9 mouse cellular contexts compared by ENCODE assay signal in the genomic region with DNA sequence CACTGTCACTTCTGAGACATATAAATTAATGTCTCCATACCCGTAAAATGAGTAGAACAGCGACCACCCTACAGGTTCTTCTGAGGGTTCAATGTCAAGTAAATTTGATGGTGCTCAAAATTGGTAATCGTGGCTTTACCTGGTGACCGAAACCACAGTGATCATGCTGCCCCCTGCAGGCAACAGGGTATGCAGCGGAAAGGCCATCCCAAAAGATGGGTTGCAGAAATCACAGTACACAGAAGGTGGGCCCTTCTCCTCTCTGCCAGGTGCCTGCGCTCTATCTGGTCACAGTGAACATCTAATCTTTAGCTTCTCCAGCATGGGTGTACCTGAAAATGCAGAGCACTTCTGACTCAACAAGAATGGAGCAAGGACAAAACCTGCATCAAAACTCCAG. TPM values are rescaled to one million over a fixed set of nuclear protein-coding genes. Genes with fewer than 3 reads are reported as not detected.
DNase-seq lines count a peak whose midpoint lies in the region; ATAC-seq and TF ChIP-seq lines count a peak whose summit lies in the region.
"Had no signal": no experiment of that assay in that cellular context is flagged by ENCODE, and none has a peak within 500 bp of the region (broad histone marks: within the 10 kb centered on the region; RNA-seq: fewer than 3 reads in every experiment).

No protein-coding gene starts in this region.

- H3K27ac ChIP-seq in intestine, postnatal 0 days (ENCODE audit: low read depth, low read length), result no peak overlapping the region
- H3K27ac ChIP-seq in intestine, embryonic 16.5 days (ENCODE audit: low read length), result no peak overlapping the region
- no peak overlapping the region for H3K27ac ChIP-seq in olfactory bulb, adult 2 months (ENCODE audit: insufficient read depth, low read depth, low read length)
- no peak overlapping the region for H3K27ac ChIP-seq in forebrain, embryonic 13.5 days
- H3K27ac ChIP-seq: embryonic facial prominence, embryonic 13.5 days had no signal

- H3K4me2 ChIP-seq in intestine, postnatal 0 days (replicated peaks; ENCODE audit: low read depth), result no peak overlapping the region
- no peak overlapping the region for H3K4me2 ChIP-seq in intestine, embryonic 16.5 days (ENCODE audit: low read depth, low read length)
- H3K4me2 ChIP-seq in forebrain, embryonic 13.5 days, result no peak overlapping the region
- H3K4me2 ChIP-seq: embryonic facial prominence, embryonic 13.5 days had no signal

- no peak for ATAC-seq in intestine, postnatal 0 days
- ATAC-seq in intestine, embryonic 16.5 days, result no peak
- ATAC-seq in forebrain, embryonic 13.5 days, result no peak

- 0 out of 2 replicates have a peak, but pooled peaks cover 4% of the 10 kb centered on the region for H3K9me3 ChIP-seq in intestine, postnatal 0 days (ENCODE audit: control insufficient read depth)
- no peaks in the 10 kb centered on the region for H3K9me3 ChIP-seq in intestine, embryonic 16.5 days (ENCODE audit: control insufficient read depth, low read length)
- no peaks in the 10 kb centered on the region for H3K9me3 ChIP-seq in forebrain, embryonic 13.5 days (replicated peaks)
- H3K9me3 ChIP-seq: embryonic facial prominence, embryonic 13.5 days had no signal

- no peak overlapping the region for H3K4me3 ChIP-seq in intestine, postnatal 0 days (ENCODE audit: low read depth, low read length)
- no peak overlapping the region for H3K4me3 ChIP-seq in intestine, embryonic 16.5 days (ENCODE audit: low read length)
- no peak overlapping the region for H3K4me3 ChIP-seq in C2C12 (ENCODE audit: insufficient read depth, poor library complexity, severe bottlenecking)
- no peak overlapping the region for H3K4me3 ChIP-seq in olfactory bulb, adult 2 months (ENCODE audit: insufficient read depth, low read depth, low read length)
- H3K4me3 ChIP-seq in forebrain, embryonic 13.5 days, result no peak overlapping the region
- H3K4me3 ChIP-seq: embryonic facial prominence, embryonic 13.5 days had no signal

- H3K79me3 ChIP-seq in C2C12 (ENCODE audit: low read depth), result no peaks in the 10 kb centered on the region

- TF ChIP-seq CTCF in intestine, postnatal 0 days (IDR thresholded peaks at IDR 0.05; ENCODE audit: low read depth), result peak; percentile 82
- TF ChIP-seq CTCF in C2C12 (IDR thresholded peaks at IDR 0.05; ENCODE audit: control insufficient read depth, insufficient read depth, insufficient read length), result peak; percentile 15
- TF ChIP-seq CTCF in olfactory bulb, adult 2 months (IDR thresholded peaks at IDR 0.05; ENCODE audit: insufficient read depth, low read depth, low read length), result peak; percentile 54

- H3K27me3 ChIP-seq in intestine, postnatal 0 days (replicated peaks; ENCODE audit: control insufficient read depth, insufficient read depth, low read length), result no peaks in the 10 kb centered on the region; the same call in 1 of the 2 replicates
- H3K27me3 ChIP-seq in intestine, embryonic 16.5 days (replicated peaks; ENCODE audit: control insufficient read depth, insufficient read depth, low read length), result peaks cover 3% of the 10 kb centered on the region; the same call in 1 of the 2 replicates
- H3K27me3 ChIP-seq in C2C12 (ENCODE audit: control insufficient read depth, insufficient read depth, insufficient read length), result no peaks in the 10 kb centered on the region
- H3K27me3 ChIP-seq in forebrain, embryonic 13.5 days, result no peaks in the 10 kb centered on the region
- H3K27me3 ChIP-seq: embryonic facial prominence, embryonic 13.5 days had no signal

- H3K79me2 ChIP-seq in C2C12 (ENCODE audit: control insufficient read depth, insufficient read depth), result no peaks in the 10 kb centered on the region

- WGBS in intestine, postnatal 0 days, result 80% methylated on average over 6 of the region's 6 CpGs
- WGBS in intestine, embryonic 16.5 days, result 80% methylated on average over 6 of the region's 6 CpGs
- 70% methylated on average over 6 of the region's 6 CpGs for WGBS in olfactory bulb, adult 2 months
- 82% methylated on average over 6 of the region's 6 CpGs for WGBS in forebrain, embryonic 13.5 days

- no peaks in the 10 kb centered on the region for H3K4me1 ChIP-seq in intestine, postnatal 0 days (replicated peaks; ENCODE audit: control insufficient read depth, insufficient read depth, low read length)
- H3K4me1 ChIP-seq in intestine, embryonic 16.5 days (ENCODE audit: control insufficient read depth, insufficient read depth, low read length), result no peaks in the 10 kb centered on the region; the same call in 1 of the 2 replicates
- H3K4me1 ChIP-seq in olfactory bulb, adult 2 months (ENCODE audit: control insufficient read depth, insufficient read depth, low read length), result no peaks in the 10 kb centered on the region
- no peaks in the 10 kb centered on the region for H3K4me1 ChIP-seq in forebrain, embryonic 13.5 days

- H3ac ChIP-seq in C2C12 (ENCODE audit: control insufficient read depth, insufficient read length, low read depth), result no peak overlapping the region

- no peak overlapping the region for H3K9ac ChIP-seq in intestine, postnatal 0 days (ENCODE audit: low read depth, low read length)
- no peak overlapping the region for H3K9ac ChIP-seq in intestine, embryonic 16.5 days (ENCODE audit: low read depth, low read length)
- H3K9ac ChIP-seq in forebrain, embryonic 13.5 days, result no peak overlapping the region
- H3K9ac ChIP-seq: embryonic facial prominence, embryonic 13.5 days had no signal

- peaks cover 29% of the 10 kb centered on the region for H3K36me3 ChIP-seq in intestine, postnatal 0 days (ENCODE audit: control insufficient read depth, insufficient read depth)
- no peaks in the 10 kb centered on the region for H3K36me3 ChIP-seq in intestine, embryonic 16.5 days (ENCODE audit: control insufficient read depth, insufficient read depth, low read length)
- peaks cover 6% of the 10 kb centered on the region for H3K36me3 ChIP-seq in C2C12 (ENCODE audit: control insufficient read depth, insufficient read depth)
- H3K36me3 ChIP-seq in forebrain, embryonic 13.5 days (ENCODE audit: poor library complexity, severe bottlenecking), result peaks cover 54% of the 10 kb centered on the region

- TF ChIP-seq POLR2A in olfactory bulb, adult 2 months (IDR thresholded peaks at IDR 0.05; ENCODE audit: insufficient read depth, low read depth, low read length), result no peak

- peak; percentile 68 for DNase-seq in NIH3T3 (ENCODE audit: low read depth)
- DNase-seq in embryo, embryonic 10.5 days (ENCODE audit: low spot score), result peak; percentile 34
- DNase-seq in layer of hippocampus, adult 9-10 months (ENCODE audit: low spot score), result peak; percentile 38

TF ChIP-seq in C2C12, 6 proteins besides CTCF, POLR2A, EP300 and RAD21:
- TF ChIP-seq CEBPB (IDR thresholded peaks at IDR 0.05; ENCODE audit: low read depth) (no peak), FOSL1 (IDR thresholded peaks at IDR 0.05; ENCODE audit: insufficient read depth, low read length, poor library complexity, severe bottlenecking) (no peak), MYOG (IDR thresholded peaks at IDR 0.05; ENCODE audit: control insufficient read depth, extremely low read depth, insufficient read length) (no peak), MAX (IDR thresholded peaks at IDR 0.05) (no peak), USF1 (IDR thresholded peaks at IDR 0.05; ENCODE audit: low read depth) (no peak), MYOD1 (IDR thresholded peaks at IDR 0.05; ENCODE audit: control insufficient read depth, insufficient read length, low read depth) (no peak)

RNA-seq across cellular contexts. Expression of a gene that starts 40.2 kb away (rescaled TPM):
- 0.67 and 1.6 TPM in 2 replicates for polyA plus RNA-seq in intestine, postnatal 0 days (2015; fragmentation: Nextera tagmentation; extraction: Ambion mirVana)
- polyA plus RNA-seq in intestine, embryonic 16.5 days (2015; fragmentation: Nextera tagmentation; extraction: Ambion mirVana), result 3.6 and 3.7 TPM in 2 replicates
- 12.2 TPM for polyA plus RNA-seq in C2C12 (2012; fragmentation: generic; extraction: Trizol)
- not detected in 2 replicates for polyA plus RNA-seq in olfactory bulb, adult 2 months (2012; ENCODE audit: insufficient read depth, insufficient read length, low replicate concordance, missing spikeins)
- polyA plus RNA-seq in forebrain, embryonic 13.5 days (2015; fragmentation: Nextera tagmentation; extraction: Ambion mirVana), result 1.0 and 1.5 TPM in 2 replicates

RNA-seq across cellular contexts. Expression of a gene that starts 46.6 kb away (rescaled TPM):
- polyA plus RNA-seq in intestine, postnatal 0 days (2015; fragmentation: Nextera tagmentation; extraction: Ambion mirVana), result 4.5 and 5.7 TPM in 2 replicates
- polyA plus RNA-seq in intestine, embryonic 16.5 days (2015; fragmentation: Nextera tagmentation; extraction: Ambion mirVana), result 11.6 and 12.1 TPM in 2 replicates
- 7.8 TPM for polyA plus RNA-seq in C2C12 (2012; fragmentation: generic; extraction: Trizol)
- polyA plus RNA-seq in olfactory bulb, adult 2 months (2012; ENCODE audit: insufficient read depth, insufficient read length, low replicate concordance, missing spikeins), result 279 TPM in 1 of 2 replicates, not detected in the other
- 34.7 and 35.1 TPM in 2 replicates for polyA plus RNA-seq in forebrain, embryonic 13.5 days (2015; fragmentation: Nextera tagmentation; extraction: Ambion mirVana)

RNA-seq across cellular contexts. Expression of a gene that starts 46.6 kb away (rescaled TPM):
- 22.7 and 23.5 TPM in 2 replicates for polyA plus RNA-seq in intestine, postnatal 0 days (2015; fragmentation: Nextera tagmentation; extraction: Ambion mirVana)
- polyA plus RNA-seq in intestine, embryonic 16.5 days (2015; fragmentation: Nextera tagmentation; extraction: Ambion mirVana), result 47.0 and 52.4 TPM in 2 replicates
- 44.2 TPM for polyA plus RNA-seq in C2C12 (2012; fragmentation: generic; extraction: Trizol)
- not detected in 2 replicates for polyA plus RNA-seq in olfactory bulb, adult 2 months (2012; ENCODE audit: insufficient read depth, insufficient read length, low replicate concordance, missing spikeins)
- 118 and 120 TPM in 2 replicates for polyA plus RNA-seq in forebrain, embryonic 13.5 days (2015; fragmentation: Nextera tagmentation; extraction: Ambion mirVana)

Comparison
In these comparisons a context has a peak if more than half of its experiments do, and no peak if none do; other contexts are left out.
1. CTCF ChIP-seq: peak in every context shown above with its lines; median percentile 82 in intestine, postnatal 0 days; 54 in olfactory bulb, adult 2 months; 15 in C2C12.